Mouse (Mus musculus) C2C12 (cell line): Measurements from ENCODE around the gene Hgd.

ENCODE experiments used
- CTCF ChIP-seq: IDR thresholded peaks from one replicate; pipeline ENCODE4 v1.5.1; 2011; ENCODE audit not compliant: control insufficient read depth, insufficient read depth, insufficient read length
- FOSL1 ChIP-seq: IDR thresholded peaks from one replicate; pipeline ENCODE4 v1.8.0; 2011; ENCODE audit warnings: mild to moderate bottlenecking, low read length; ENCODE audit not compliant: poor library complexity, insufficient read depth, severe bottlenecking

- TF ChIP-seq CTCF (no peak), FOSL1 (no peak)
Measured at GRCm38 (mm10) chr16:37533369-37534068, 46.4 kb upstream of the Hgd start.
